Mouse (Mus musculus) heart, adult 2 months (tissue): Measurements from ENCODE around the gene Dach1. TPM values are rescaled to one million over a fixed set of nuclear protein-coding genes. Genes with fewer than 3 reads are reported as not detected.

ENCODE experiments used
- DNase-seq, 2 experiments: peaks; one replicate each; pipeline ENCODE4 v3.0.0; 2021
- H3K27ac ChIP-seq: fragments of 200-600 bp; 2 replicates; pipeline ENCODE4 v1.8.1; 2022
- H3K27me3 ChIP-seq: fragments of 200-500 bp; 2 replicates; pipeline ENCODE4 v1.6.1; 2012; ENCODE audit warnings: mild to moderate bottlenecking, low read length, inconsistent platforms, mixed read lengths; ENCODE audit not compliant: control insufficient read depth, insufficient read depth
- H3K36me3 ChIP-seq: fragments of 200-500 bp; 2 replicates; pipeline ENCODE4 v1.6.1; 2012; ENCODE audit warnings: low read length, inconsistent platforms; ENCODE audit not compliant: control insufficient read depth, insufficient read depth
- H3K4me1 ChIP-seq: fragments of 200-500 bp; 2 replicates; pipeline ENCODE4 v1.6.1; 2011; ENCODE audit warnings: low read length; ENCODE audit not compliant: control insufficient read depth, insufficient read depth
- H3K4me3 ChIP-seq: fragments of 200-600 bp; 2 replicates; pipeline ENCODE4 v1.8.1; 2022
- H3K79me2 ChIP-seq: fragments of 200-500 bp; replicated peaks from 2 replicates; pipeline ENCODE4 v1.6.1; 2012; ENCODE audit warnings: mild to moderate bottlenecking, inconsistent platforms, low read length, moderate library complexity, mixed read lengths; ENCODE audit not compliant: control insufficient read depth, insufficient read depth
- H3K9ac ChIP-seq: fragments of 200-500 bp; 2 replicates; pipeline ENCODE4 v1.6.1; 2012; ENCODE audit warnings: low read depth, mild to moderate bottlenecking, control low read depth, inconsistent platforms, low read length, mixed read lengths
- CTCF ChIP-seq: fragments of 200-600 bp; IDR thresholded peaks from 2 replicates; pipeline ENCODE4 v1.8.1; 2022; ENCODE audit warnings: antibody characterized with exemption, mild to moderate bottlenecking, moderate library complexity
- EP300 ChIP-seq: fragments of 200-500 bp; IDR thresholded peaks from 2 replicates; pipeline ENCODE4 v1.6.1; 2011; ENCODE audit warnings: low read depth, low read length, control low read depth; ENCODE audit not compliant: insufficient read depth
- POLR2A ChIP-seq: fragments of 200-500 bp; IDR thresholded peaks from 2 replicates; pipeline ENCODE4 v1.6.1; 2011; ENCODE audit warnings: mild to moderate bottlenecking, low read depth, low read length, control low read depth; ENCODE audit not compliant: insufficient read depth
- WGBS: fragments of 180-500 bp; shearing (Covaris S2); methylation state at CpG from one replicate; pipeline ENCODE4 v1.1.7; 2018; 5-methylcytosine and 5-hydroxymethylcytosine counted together
- intact Hi-C: fragments of 180-260 bp; cut with DNase I; formaldehyde crosslinking; loops from one replicate; pipeline ENCODE4 v1.15.1; 2025
- polyA plus RNA-seq: library from polyadenylated mRNA; depleted of rRNA; stranded (reverse); fragments of >200 nt; gene quantifications from 2 replicates; pipeline ENCODE4 v1.2.3, GENCODE M21; 2012
- total RNA-seq, 2 experiments: library from RNA; stranded (reverse); gene quantifications; 2 replicates each; pipeline ENCODE4 v1.2.3; 2021

Gene Dach1
- total and polyA plus RNA-seq, 3 experiments, result 2.7 to 8.4 (median 7.7) TPM

DNA sequence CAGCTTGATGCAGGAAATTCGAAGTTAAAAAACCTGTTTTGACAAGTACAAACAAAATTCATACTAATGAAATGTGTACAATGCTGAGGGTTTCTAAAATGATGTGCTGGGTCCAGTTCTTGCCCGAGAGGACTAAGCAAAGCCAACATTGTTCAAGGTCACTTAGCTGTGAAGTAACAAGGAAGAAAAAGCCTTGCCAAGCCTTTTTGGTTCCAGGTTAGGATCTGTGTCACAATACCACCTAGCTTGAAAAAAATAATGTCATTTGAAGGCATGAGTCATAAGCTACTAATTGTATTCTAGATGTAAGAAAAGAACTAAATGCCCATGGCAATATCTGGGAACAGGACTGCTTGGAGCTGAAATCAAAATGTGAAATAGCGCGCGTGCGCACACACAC, 161.1 kb downstream of the Dach1 start:
- 83% methylated on average over 6 of the region's 6 CpGs for WGBS
- no peak for DNase-seq

GRCm38 (mm10) chr14:98002021-98002680, 167.4 kb downstream of the Dach1 start:
- WGBS, result 26% methylated on average over 1 of the region's 1 CpGs
- Histone ChIP-seq H3K4me3 (no peak overlapping the region), H3K36me3 (no peaks in the 10 kb centered on the region; the same call in none of the 2 replicates), H3K9ac (no peak overlapping the region), H3K27ac (peak overlapping the region; percentile 52), H3K79me2 (no peaks in the 10 kb centered on the region), H3K27me3 (no peaks in the 10 kb centered on the region), H3K4me1 (no peaks in the 10 kb centered on the region; the same call in 1 of the 2 replicates)
- intact Hi-C loops, result loop anchor here (5.0 to 10.0 kb wide), 4 partner anchors 135 to 407 kb away; partner anchors contain the start of gene Dach1
- no peak for TF ChIP-seq POLR2A
- TF ChIP-seq EP300, result no peak
- TF ChIP-seq CTCF, result no peak
- DNase-seq, result peak in 1 of 2 experiments; percentile 7

More for the DNA sequence above, 161.1 kb downstream of the Dach1 start:
- Histone ChIP-seq H3K36me3 (no peaks in the 10 kb centered on the region), H3K4me3 (no peak overlapping the region), H3K27ac (no peak overlapping the region; the same call in 1 of the 2 replicates), H3K4me1 (no peaks in the 10 kb centered on the region; the same call in 1 of the 2 replicates), H3K9ac (no peak overlapping the region), H3K27me3 (no peaks in the 10 kb centered on the region), H3K79me2 (no peaks in the 10 kb centered on the region)
- no peak for TF ChIP-seq EP300
- TF ChIP-seq POLR2A, result no peak
- TF ChIP-seq CTCF, result no peak
- intact Hi-C loops, result loop anchor here (10.0 kb wide), 2 partner anchors 194 to 414 kb away; no protein-coding TSS in a partner anchor

GRCm38 (mm10) chr14:97998584-97998983, 171.0 kb downstream of the Dach1 start:
- no peaks in the 10 kb centered on the region; the same call in none of the 2 replicates for H3K36me3 ChIP-seq
- intact Hi-C loops, result no loop called here

DNA sequence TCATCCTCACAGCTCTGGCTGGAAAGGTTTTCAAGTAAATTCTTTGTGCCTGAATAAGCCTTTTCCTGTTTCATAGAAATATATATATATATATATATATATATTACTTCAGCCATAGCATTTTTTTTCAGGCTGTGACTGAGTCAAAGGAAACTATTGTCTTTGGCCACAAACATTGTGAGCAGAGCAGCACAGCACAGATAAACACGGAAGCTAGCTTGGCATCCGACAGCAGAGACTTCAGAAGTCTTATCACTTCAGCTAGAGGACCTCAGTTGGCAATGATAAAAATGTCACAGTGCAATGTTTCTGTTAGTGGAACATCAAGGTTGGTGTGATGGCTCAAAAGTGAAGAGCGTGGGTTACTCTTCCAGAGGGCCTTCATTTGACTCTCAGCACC, 186.3 kb downstream of the Dach1 start:
- no peak overlapping the region for H3K4me3 ChIP-seq
- TF ChIP-seq CTCF, result no peak
- TF ChIP-seq EP300, result no peak
- no peak for TF ChIP-seq POLR2A
- no peaks in the 10 kb centered on the region for H3K36me3 ChIP-seq
- H3K4me1 ChIP-seq, result peaks cover 2% of the 10 kb centered on the region; the same call in 1 of the 2 replicates
- no peaks in the 10 kb centered on the region for H3K27me3 ChIP-seq
- no peak overlapping the region for H3K9ac ChIP-seq
- H3K79me2 ChIP-seq, result no peaks in the 10 kb centered on the region
- intact Hi-C loops, result no loop called here
- DNase-seq, result no peak
- 16% methylated on average over 3 of the region's 3 CpGs for WGBS
- H3K27ac ChIP-seq, result no peak overlapping the region

More at GRCm38 (mm10) chr14:97998584-97998983, 171.0 kb downstream of the Dach1 start:
- Histone ChIP-seq H3K4me3 (no peak overlapping the region), H3K79me2 (no peaks in the 10 kb centered on the region), H3K27me3 (no peaks in the 10 kb centered on the region), H3K9ac (no peak overlapping the region), H3K4me1 (no peaks in the 10 kb centered on the region; the same call in 1 of the 2 replicates), H3K27ac (no peak overlapping the region)
- no peak for TF ChIP-seq EP300
- TF ChIP-seq CTCF, result no peak
- TF ChIP-seq POLR2A, result no peak
- no peak for DNase-seq

- peaks cover 2% of the 10 kb centered on the region; the same call in 1 of the 2 replicates for H3K4me1 ChIP-seq
- no peaks in the 10 kb centered on the region for H3K79me2 ChIP-seq
- no peak for DNase-seq
- no peaks in the 10 kb centered on the region for H3K36me3 ChIP-seq
- no peak for TF ChIP-seq CTCF
- TF ChIP-seq EP300, result no peak
- TF ChIP-seq POLR2A, result no peak
- no peak overlapping the region for H3K4me3 ChIP-seq
- H3K27me3 ChIP-seq, result no peaks in the 10 kb centered on the region
- H3K9ac ChIP-seq, result no peak overlapping the region
- H3K27ac ChIP-seq, result no peak overlapping the region
- intact Hi-C loops, result no loop called here
- 85% methylated on average over 6 of the region's 6 CpGs for WGBS
Observed at GRCm38 (mm10) chr14:97982676-97983075, 186.9 kb downstream of the Dach1 start.

DNA sequence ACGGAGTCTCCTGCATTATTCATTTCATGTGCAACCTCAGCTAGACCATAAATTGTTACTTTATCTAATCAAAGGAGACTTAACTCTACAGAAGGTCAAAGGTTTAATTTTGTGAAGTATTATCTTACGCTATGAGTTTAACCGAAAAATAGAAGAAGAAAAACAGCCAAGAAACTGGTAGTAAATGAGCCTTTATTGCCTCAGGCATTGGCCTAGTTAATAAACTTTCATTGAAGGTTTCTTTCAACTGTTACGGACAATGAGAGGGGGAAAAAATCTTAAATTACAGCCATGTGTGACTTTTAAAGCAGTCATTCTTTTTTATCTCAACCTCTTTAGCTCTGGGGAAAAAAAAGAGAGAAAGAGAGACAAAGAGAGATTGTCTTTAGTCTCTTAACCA, 188.7 kb downstream of the Dach1 start:
- Histone ChIP-seq H3K4me3 (no peak overlapping the region), H3K27me3 (no peaks in the 10 kb centered on the region), H3K79me2 (no peaks in the 10 kb centered on the region), H3K4me1 (peaks cover 2% of the 10 kb centered on the region; the same call in 1 of the 2 replicates), H3K9ac (no peak overlapping the region), H3K27ac (no peak overlapping the region), H3K36me3 (no peaks in the 10 kb centered on the region)
- no peak for TF ChIP-seq POLR2A
- no peak for DNase-seq
- intact Hi-C loops, result no loop called here
- WGBS, result 82% methylated on average over 4 of the region's 4 CpGs
